29 mouse cellular contexts compared by ENCODE assay signal in the genomic region with DNA sequence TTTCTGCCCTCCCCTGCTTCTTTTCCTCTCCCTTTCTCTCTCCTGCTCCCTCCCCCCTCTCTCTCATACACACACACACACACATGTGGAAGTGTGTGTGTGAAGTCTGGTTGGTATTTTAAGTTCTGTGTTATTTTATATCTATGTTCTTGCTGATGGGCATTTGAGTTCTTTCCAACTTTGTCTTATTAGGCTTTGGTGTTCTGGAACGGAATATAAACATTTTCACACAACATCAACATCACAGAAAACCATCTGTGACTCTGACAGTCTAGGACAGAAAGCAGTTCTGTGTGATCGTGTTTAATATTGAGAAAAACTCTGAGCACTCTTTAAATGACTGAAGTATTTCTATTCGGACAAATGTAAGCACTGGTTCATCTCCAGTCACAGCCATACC.
DNase-seq lines count a peak whose midpoint lies in the region; ATAC-seq and TF ChIP-seq lines count a peak whose summit lies in the region.
"Had no signal": no experiment of that assay in that cellular context is flagged by ENCODE, and none has a peak within 500 bp of the region (broad histone marks: within the 10 kb centered on the region; RNA-seq: fewer than 3 reads in every experiment).

No protein-coding gene starts in this region.

- H3K4me2 ChIP-seq in forebrain, embryonic 14.5 days (ENCODE audit: low read length), result no peak overlapping the region
- H3K4me2 ChIP-seq in forebrain, embryonic 11.5 days (ENCODE audit: low read depth, low read length, severe bottlenecking), result no peak overlapping the region
- H3K4me2 ChIP-seq in intestine, embryonic 14.5 days (ENCODE audit: low read length), result no peak overlapping the region
- H3K4me2 ChIP-seq in intestine, postnatal 0 days (replicated peaks; ENCODE audit: low read depth), result no peak overlapping the region
- no peak overlapping the region for H3K4me2 ChIP-seq in lung, embryonic 14.5 days
- H3K4me2 ChIP-seq: embryonic facial prominence, embryonic 13.5 days; embryonic facial prominence, embryonic 15.5 days; forebrain, embryonic 12.5 days had no signal

- no peak for TF ChIP-seq POLR2A in brain, embryonic 14.5 days (IDR thresholded peaks at IDR 0.05; ENCODE audit: borderline replicate concordance, extremely low read depth, insufficient read depth, insufficient read length, poor library complexity, severe bottlenecking)

- H3K4me1 ChIP-seq in forebrain, embryonic 14.5 days (ENCODE audit: control insufficient read depth, insufficient read depth, low read length), result no peaks in the 10 kb centered on the region
- H3K4me1 ChIP-seq in forebrain, embryonic 11.5 days (replicated peaks; ENCODE audit: control insufficient read depth, insufficient read depth, low read length), result no peaks in the 10 kb centered on the region
- H3K4me1 ChIP-seq in intestine, embryonic 14.5 days (replicated peaks; ENCODE audit: control insufficient read depth, insufficient read depth, low read length), result peaks cover 16% of the 10 kb centered on the region; the same call in 1 of the 2 replicates
- 0 out of 2 replicates have a peak, but pooled peaks cover 3% of the 10 kb centered on the region for H3K4me1 ChIP-seq in intestine, postnatal 0 days (replicated peaks; ENCODE audit: control insufficient read depth, insufficient read depth, low read length)
- H3K4me1 ChIP-seq in lung, embryonic 14.5 days (ENCODE audit: insufficient read depth), result peaks cover 7% of the 10 kb centered on the region; the same call in 1 of the 2 replicates
- H3K4me1 ChIP-seq: embryonic facial prominence, embryonic 15.5 days; forebrain, embryonic 12.5 days had no signal

- ATAC-seq in forebrain, embryonic 14.5 days, result peak; percentile 23; the same call in 1 of the 2 replicates
- no peak for ATAC-seq in forebrain, embryonic 11.5 days (replicated peaks; ENCODE audit: low FRiP score)
- ATAC-seq in intestine, embryonic 14.5 days (replicated peaks; ENCODE audit: low FRiP score, low TSS enrichment, low read depth), result no peak
- ATAC-seq in intestine, postnatal 0 days, result no peak
- ATAC-seq in lung, embryonic 14.5 days (ENCODE audit: insufficient read depth), result no peak
- ATAC-seq: activated CD4-positive, CD25-positive, alpha-beta regulatory T cell, adult 4 months; CD4-positive, CD25-positive, alpha-beta regulatory T cell, adult 4 months; forebrain, embryonic 16.5 days; Patski had no signal

- H3K27me3 ChIP-seq in forebrain, embryonic 14.5 days (replicated peaks; ENCODE audit: control insufficient read depth, insufficient read depth, low read length), result no peaks in the 10 kb centered on the region
- no peaks in the 10 kb centered on the region for H3K27me3 ChIP-seq in forebrain, embryonic 11.5 days (ENCODE audit: control insufficient read depth, insufficient read depth, low read length)
- no peaks in the 10 kb centered on the region for H3K27me3 ChIP-seq in intestine, embryonic 14.5 days (replicated peaks; ENCODE audit: control insufficient read depth, insufficient read depth, low read length)
- H3K27me3 ChIP-seq in intestine, postnatal 0 days (replicated peaks; ENCODE audit: control insufficient read depth, insufficient read depth, low read length), result no peaks in the 10 kb centered on the region
- no peaks in the 10 kb centered on the region for H3K27me3 ChIP-seq in lung, embryonic 14.5 days (ENCODE audit: insufficient read depth, low read length)
- H3K27me3 ChIP-seq: CH12.LX; embryonic facial prominence, embryonic 13.5 days; embryonic facial prominence, embryonic 15.5 days; forebrain, embryonic 12.5 days had no signal

- H3K4me3 ChIP-seq in forebrain, embryonic 14.5 days (ENCODE audit: low read depth, low read length), result no peak overlapping the region
- no peak overlapping the region for H3K4me3 ChIP-seq in forebrain, embryonic 11.5 days (ENCODE audit: low read depth, low read length)
- no peak overlapping the region for H3K4me3 ChIP-seq in intestine, embryonic 14.5 days (ENCODE audit: low read depth, low read length)
- H3K4me3 ChIP-seq in intestine, postnatal 0 days (ENCODE audit: low read depth, low read length), result no peak overlapping the region
- H3K4me3 ChIP-seq in lung, embryonic 14.5 days (ENCODE audit: low read depth, low read length), result no peak overlapping the region
- H3K4me3 ChIP-seq: embryonic facial prominence, embryonic 13.5 days; embryonic facial prominence, embryonic 15.5 days; erythroblast, embryonic 14.5 days; forebrain, embryonic 12.5 days had no signal

- 77% methylated on average over 3 of the region's 3 CpGs for WGBS in forebrain, embryonic 14.5 days
- WGBS in forebrain, embryonic 11.5 days, result 88% methylated on average over 3 of the region's 3 CpGs
- 33% methylated on average over 3 of the region's 3 CpGs for WGBS in intestine, embryonic 14.5 days
- 55% methylated on average over 3 of the region's 3 CpGs for WGBS in intestine, postnatal 0 days
- 48% methylated on average over 3 of the region's 3 CpGs for WGBS in lung, embryonic 14.5 days

- no peaks in the 10 kb centered on the region for H3K9me3 ChIP-seq in forebrain, embryonic 14.5 days (replicated peaks; ENCODE audit: control insufficient read depth, low read length)
- no peaks in the 10 kb centered on the region for H3K9me3 ChIP-seq in forebrain, embryonic 11.5 days (ENCODE audit: control insufficient read depth, low read length)
- no peaks in the 10 kb centered on the region for H3K9me3 ChIP-seq in intestine, embryonic 14.5 days (ENCODE audit: control insufficient read depth, low read length)
- no peaks in the 10 kb centered on the region for H3K9me3 ChIP-seq in intestine, postnatal 0 days (ENCODE audit: control insufficient read depth)
- no peaks in the 10 kb centered on the region for H3K9me3 ChIP-seq in lung, embryonic 14.5 days (ENCODE audit: low read depth, low read length)
- H3K9me3 ChIP-seq: embryonic facial prominence, embryonic 13.5 days; embryonic facial prominence, embryonic 15.5 days; forebrain, embryonic 12.5 days had no signal

- no peak overlapping the region for H3K9ac ChIP-seq in forebrain, embryonic 14.5 days (ENCODE audit: low read length)
- H3K9ac ChIP-seq in forebrain, embryonic 11.5 days (ENCODE audit: low read length), result no peak overlapping the region
- H3K9ac ChIP-seq in intestine, embryonic 14.5 days (ENCODE audit: low read length), result no peak overlapping the region
- no peak overlapping the region for H3K9ac ChIP-seq in intestine, postnatal 0 days (ENCODE audit: low read depth, low read length)
- no peak overlapping the region for H3K9ac ChIP-seq in lung, embryonic 14.5 days
- H3K9ac ChIP-seq: embryonic facial prominence, embryonic 13.5 days; embryonic facial prominence, embryonic 15.5 days; forebrain, embryonic 12.5 days had no signal

- TF ChIP-seq CTCF in intestine, postnatal 0 days (IDR thresholded peaks at IDR 0.05; ENCODE audit: low read depth), result no peak
- TF ChIP-seq CTCF in lung, embryonic 14.5 days (IDR thresholded peaks at IDR 0.05; ENCODE audit: low read depth), result no peak
- no peak for TF ChIP-seq CTCF in brain, embryonic 14.5 days (IDR thresholded peaks at IDR 0.05; ENCODE audit: borderline replicate concordance, extremely low read depth, insufficient read depth, insufficient read length)

- no peaks in the 10 kb centered on the region for H3K36me3 ChIP-seq in forebrain, embryonic 14.5 days (ENCODE audit: control insufficient read depth, insufficient read depth, low read length)
- H3K36me3 ChIP-seq in forebrain, embryonic 11.5 days (ENCODE audit: control insufficient read depth, insufficient read depth, low read length), result no peaks in the 10 kb centered on the region
- H3K36me3 ChIP-seq in intestine, embryonic 14.5 days (ENCODE audit: control insufficient read depth, insufficient read depth, low read length), result no peaks in the 10 kb centered on the region
- no peaks in the 10 kb centered on the region for H3K36me3 ChIP-seq in intestine, postnatal 0 days (ENCODE audit: control insufficient read depth, insufficient read depth)
- no peaks in the 10 kb centered on the region for H3K36me3 ChIP-seq in lung, embryonic 14.5 days (ENCODE audit: insufficient read depth)
- H3K36me3 ChIP-seq: embryonic facial prominence, embryonic 13.5 days; embryonic facial prominence, embryonic 15.5 days; forebrain, embryonic 12.5 days; G1E had no signal

- no peak overlapping the region for H3K27ac ChIP-seq in forebrain, embryonic 14.5 days (ENCODE audit: low read depth, low read length)
- no peak overlapping the region for H3K27ac ChIP-seq in forebrain, embryonic 11.5 days (ENCODE audit: low read depth, low read length)
- H3K27ac ChIP-seq in intestine, embryonic 14.5 days (ENCODE audit: low read depth), result peak overlapping the region; percentile 33; the same call in 1 of the 2 replicates
- no peak overlapping the region for H3K27ac ChIP-seq in intestine, postnatal 0 days (ENCODE audit: low read depth, low read length)
- H3K27ac ChIP-seq in lung, embryonic 14.5 days (ENCODE audit: low read depth), result no peak overlapping the region
- H3K27ac ChIP-seq: embryonic facial prominence, embryonic 13.5 days; embryonic facial prominence, embryonic 15.5 days; forebrain, embryonic 12.5 days had no signal

- DNase-seq in forebrain, embryonic 14.5 days (ENCODE audit: low spot score), result peak; percentile 55
- DNase-seq in forebrain, embryonic 11.5 days (ENCODE audit: low spot score), result no peak
- no peak for DNase-seq in intestine, embryonic 14.5 days (ENCODE audit: low spot score)
- peak; percentile 73 for DNase-seq in lung, embryonic 14.5 days
- no peak for DNase-seq in lung, adult 18-20 months
- DNase-seq in brain, embryonic 14.5 days (ENCODE audit: low read depth), result peak; percentile 70
- DNase-seq in heart, postnatal 4 days, result no peak
- DNase-seq: adrenal gland, adult 8-10 months; adrenal gland, postnatal 14 days; adrenal gland, postnatal 36 days; B cell, adult 2 months; cerebellum, adult 11 months; cerebellum, adult 18-20 months; cerebellum, adult 8-10 months; cerebellum, adult 9-11 months; cerebellum, postnatal 14 days; cerebellum, postnatal 36 days; embryo, embryonic 11 days had no signal

Comparison
In these comparisons a context has a peak if more than half of its experiments do, and no peak if none do; other contexts are left out.
1. DNase-seq: peak in forebrain, embryonic 14.5 days (single experiment), lung, embryonic 14.5 days (single experiment) and brain, embryonic 14.5 days (single experiment); none in forebrain, embryonic 11.5 days (single experiment), intestine, embryonic 14.5 days (single experiment), lung, adult 18-20 months (0 of 2) and heart, postnatal 4 days (single experiment).